Mouse (Mus musculus): Measurements from ENCODE around the gene Tgfa. TPM values are rescaled to one million over a fixed set of nuclear protein-coding genes. Genes with fewer than 3 reads are reported as not detected.
A peak's percentile ranks its signal among the peaks of the same experiment; 100 is the strongest.

Gene Tgfa
- polyA plus RNA-seq, 1 experiment from 2014 or later = 2.4 TPM

GRCm38 (mm10) chr6:86218066-86218465 is 23.0 kb downstream of the Tgfa start:
- no peaks in the 10 kb centered on the region for H3K9me3 ChIP-seq
- peaks cover 23% of the 10 kb centered on the region; the same call in 1 of the 2 replicates for H3K4me1 ChIP-seq
- DNase-seq (ENCODE audit: low spot score) = no peak
- H3K27me3 ChIP-seq (replicated peaks; ENCODE audit: low read depth, poor library complexity, severe bottlenecking) = no peaks in the 10 kb centered on the region
- H3K36me3 ChIP-seq (replicated peaks) = no peaks in the 10 kb centered on the region
- WGBS = 73% methylated on average over 2 of the region's 2 CpGs
- H3K27ac ChIP-seq (replicated peaks) = no peak overlapping the region
- no peak overlapping the region for H3K4me3 ChIP-seq

GRCm38 (mm10) chr6:86218739-86219138 is 23.7 kb downstream of the Tgfa start:
- peaks cover 23% of the 10 kb centered on the region; the same call in 1 of the 2 replicates for H3K4me1 ChIP-seq
- H3K36me3 ChIP-seq (replicated peaks) = no peaks in the 10 kb centered on the region
- no peak overlapping the region for H3K4me3 ChIP-seq
- H3K27ac ChIP-seq (replicated peaks) = no peak overlapping the region
- H3K9me3 ChIP-seq = no peaks in the 10 kb centered on the region
- WGBS = 83% methylated on average over 4 of the region's 4 CpGs
- H3K27me3 ChIP-seq (replicated peaks; ENCODE audit: low read depth, poor library complexity, severe bottlenecking) = no peaks in the 10 kb centered on the region
- DNase-seq (ENCODE audit: low spot score) = no peak

GRCm38 (mm10) chr6:86219494-86219893 is 24.5 kb downstream of the Tgfa start:
- DNase-seq (ENCODE audit: low spot score) = no peak
- Histone ChIP-seq H3K9me3 (no peaks in the 10 kb centered on the region), H3K27ac (replicated peaks) (peak overlapping the region; percentile 44; the same call in 1 of the 2 replicates), H3K4me3 (no peak overlapping the region), H3K36me3 (replicated peaks) (no peaks in the 10 kb centered on the region), H3K4me1 (peaks cover 23% of the 10 kb centered on the region; the same call in 1 of the 2 replicates), H3K27me3 (replicated peaks; ENCODE audit: low read depth, poor library complexity, severe bottlenecking) (no peaks in the 10 kb centered on the region)
- WGBS = 80% methylated on average over 5 of the region's 5 CpGs

GRCm38 (mm10) chr6:86220171-86220570 is 25.1 kb downstream of the Tgfa start:
- WGBS = 78% methylated on average over 4 of the region's 4 CpGs
- no peak overlapping the region for H3K27ac ChIP-seq (replicated peaks)
- no peaks in the 10 kb centered on the region for H3K27me3 ChIP-seq (replicated peaks; ENCODE audit: low read depth, poor library complexity, severe bottlenecking)
- no peaks in the 10 kb centered on the region for H3K9me3 ChIP-seq
- no peak overlapping the region for H3K4me3 ChIP-seq
- no peak for DNase-seq (ENCODE audit: low spot score)
- no peaks in the 10 kb centered on the region for H3K36me3 ChIP-seq (replicated peaks)
- peaks cover 23% of the 10 kb centered on the region; the same call in 1 of the 2 replicates for H3K4me1 ChIP-seq

- H3K9me3 ChIP-seq = no peaks in the 10 kb centered on the region
- H3K4me1 ChIP-seq = peaks cover 23% of the 10 kb centered on the region; the same call in 1 of the 2 replicates
- H3K27me3 ChIP-seq (replicated peaks; ENCODE audit: low read depth, poor library complexity, severe bottlenecking) = no peaks in the 10 kb centered on the region
- 38% methylated on average over 7 of the region's 7 CpGs for WGBS
- H3K36me3 ChIP-seq (replicated peaks) = no peaks in the 10 kb centered on the region
- peak; percentile 51 for DNase-seq (ENCODE audit: low spot score)
- H3K4me3 ChIP-seq = no peak overlapping the region
- H3K27ac ChIP-seq (replicated peaks) = peak overlapping the region; percentile 73
These were observed 27.4 kb downstream of the Tgfa start for GRCm38 (mm10) chr6:86222381-86222780.

- no peaks in the 10 kb centered on the region for H3K36me3 ChIP-seq (replicated peaks)
- H3K27ac ChIP-seq (replicated peaks) = no peak overlapping the region
- no peak for DNase-seq (ENCODE audit: low spot score)
- no peaks in the 10 kb centered on the region for H3K27me3 ChIP-seq (replicated peaks; ENCODE audit: low read depth, poor library complexity, severe bottlenecking)
- H3K4me1 ChIP-seq = peaks cover 15% of the 10 kb centered on the region; the same call in 1 of the 2 replicates
- no peak overlapping the region for H3K4me3 ChIP-seq
- H3K9me3 ChIP-seq = no peaks in the 10 kb centered on the region
These were observed 30.6 kb downstream of the Tgfa start for GRCm38 (mm10) chr6:86225604-86226003.

- 89% methylated on average over 5 of the region's 5 CpGs for WGBS
- Histone ChIP-seq H3K9me3 (no peaks in the 10 kb centered on the region), H3K4me3 (no peak overlapping the region), H3K27me3 (replicated peaks; ENCODE audit: low read depth, poor library complexity, severe bottlenecking) (no peaks in the 10 kb centered on the region), H3K27ac (replicated peaks) (no peak overlapping the region), H3K4me1 (peaks cover 16% of the 10 kb centered on the region), H3K36me3 (replicated peaks) (no peaks in the 10 kb centered on the region)
- DNase-seq (ENCODE audit: low spot score) = no peak
These were observed 37.3 kb downstream of the Tgfa start for GRCm38 (mm10) chr6:86232367-86232766.

GRCm38 (mm10) chr6:86233512-86234430 is 38.7 kb downstream of the Tgfa start:
- 37% methylated on average over 13 of the region's 13 CpGs for WGBS
- Histone ChIP-seq H3K27me3 (replicated peaks; ENCODE audit: low read depth, poor library complexity, severe bottlenecking) (no peaks in the 10 kb centered on the region), H3K27ac (replicated peaks) (no peak overlapping the region; the same call in 1 of the 2 replicates), H3K9me3 (no peaks in the 10 kb centered on the region), H3K4me3 (no peak overlapping the region), H3K4me1 (peaks cover 16% of the 10 kb centered on the region), H3K36me3 (replicated peaks) (no peaks in the 10 kb centered on the region)
- peak; percentile 32 for DNase-seq (ENCODE audit: low spot score)

GRCm38 (mm10) chr6:86244866-86245265 is 49.8 kb downstream of the Tgfa start:
- H3K4me3 ChIP-seq = no peak overlapping the region
- WGBS = 46% methylated on average over 3 of the region's 3 CpGs
- no peak for DNase-seq (ENCODE audit: low spot score)
- 0 out of 2 replicates have a peak, but pooled peaks cover 4% of the 10 kb centered on the region for H3K27me3 ChIP-seq (replicated peaks; ENCODE audit: low read depth, poor library complexity, severe bottlenecking)
- H3K9me3 ChIP-seq = no peaks in the 10 kb centered on the region
- H3K4me1 ChIP-seq = peaks cover 20% of the 10 kb centered on the region
- H3K36me3 ChIP-seq (replicated peaks) = no peaks in the 10 kb centered on the region
- H3K27ac ChIP-seq (replicated peaks) = no peak overlapping the region

- no peaks in the 10 kb centered on the region for H3K36me3 ChIP-seq (replicated peaks)
- H3K27me3 ChIP-seq (replicated peaks; ENCODE audit: low read depth, poor library complexity, severe bottlenecking) = 0 out of 2 replicates have a peak, but pooled peaks cover 4% of the 10 kb centered on the region
- no peaks in the 10 kb centered on the region for H3K9me3 ChIP-seq
- H3K4me1 ChIP-seq = peaks cover 24% of the 10 kb centered on the region
- no peak overlapping the region for H3K4me3 ChIP-seq
- WGBS = 54% methylated on average over 4 of the region's 4 CpGs
- no peak overlapping the region for H3K27ac ChIP-seq (replicated peaks)
- no peak for DNase-seq (ENCODE audit: low spot score)
These were observed 50.9 kb downstream of the Tgfa start for GRCm38 (mm10) chr6:86245965-86246364.

GRCm38 (mm10) chr6:86248562-86248961 is 53.5 kb downstream of the Tgfa start:
- H3K27me3 ChIP-seq (replicated peaks; ENCODE audit: low read depth, poor library complexity, severe bottlenecking) = 0 out of 2 replicates have a peak, but pooled peaks cover 4% of the 10 kb centered on the region
- no peak overlapping the region for H3K4me3 ChIP-seq
- no peak overlapping the region for H3K27ac ChIP-seq (replicated peaks)
- no peaks in the 10 kb centered on the region for H3K9me3 ChIP-seq
- no peaks in the 10 kb centered on the region for H3K36me3 ChIP-seq (replicated peaks)
- peaks cover 32% of the 10 kb centered on the region for H3K4me1 ChIP-seq
- DNase-seq (ENCODE audit: low spot score) = no peak
- 74% methylated on average over 1 of the region's 1 CpGs for WGBS

GRCm38 (mm10) chr6:86249042-86249441 is 54.0 kb downstream of the Tgfa start:
- Histone ChIP-seq H3K27me3 (replicated peaks; ENCODE audit: low read depth, poor library complexity, severe bottlenecking) (0 out of 2 replicates have a peak, but pooled peaks cover 4% of the 10 kb centered on the region), H3K9me3 (no peaks in the 10 kb centered on the region), H3K36me3 (replicated peaks) (no peaks in the 10 kb centered on the region), H3K4me1 (peaks cover 32% of the 10 kb centered on the region), H3K27ac (replicated peaks) (0 out of 2 replicates have a peak overlapping the region, but pooled peaks have one; percentile 10), H3K4me3 (no peak overlapping the region)
- WGBS = 34% methylated on average over 16 of the region's 16 CpGs
- DNase-seq (ENCODE audit: low spot score) = no peak

- Histone ChIP-seq H3K4me3 (no peak overlapping the region), H3K4me1 (peaks cover 28% of the 10 kb centered on the region), H3K27ac (replicated peaks) (no peak overlapping the region), H3K9me3 (no peaks in the 10 kb centered on the region), H3K36me3 (replicated peaks) (no peaks in the 10 kb centered on the region), H3K27me3 (replicated peaks; ENCODE audit: low read depth, poor library complexity, severe bottlenecking) (0 out of 2 replicates have a peak, but pooled peaks cover 4% of the 10 kb centered on the region)
- WGBS = 89% methylated on average over 2 of the region's 2 CpGs
- no peak for DNase-seq (ENCODE audit: low spot score)
These were observed 55.2 kb downstream of the Tgfa start for GRCm38 (mm10) chr6:86250236-86250635.

Data from embryonic facial prominence, embryonic 10.5 days (tissue).